Mouse (Mus musculus) urinary bladder, postnatal 4 days (tissue): Measurements from ENCODE around the gene Tinf2.
A peak's percentile ranks its signal among the peaks of the same experiment; 100 is the strongest.

ENCODE experiments used
- DNase-seq, 2 experiments: peaks; one replicate each; pipeline ENCODE4 v3.0.0; 2021 to 2022; ENCODE audit warnings: low spot score in 2 of 2

The Tinf2 gene

GRCm38 (mm10) chr14:55681160-55682117, at the start of gene Tinf2:
TSS of gene Tinf2 (minus strand) at chr14:55681820.
- peak; percentile 87 to 92 for DNase-seq

GRCm38 (mm10) chr14:55730531-55731032, 49.0 kb upstream of the Tinf2 start:
- no peak for DNase-seq

GRCm38 (mm10) chr14:55730116-55730515, 48.5 kb upstream of the Tinf2 start:
- no peak for DNase-seq

GRCm38 (mm10) chr14:55727889-55728685, 46.5 kb upstream of the Tinf2 start:
- no peak for DNase-seq

- DNase-seq: no peak
Measured at GRCm38 (mm10) chr14:55726261-55726660, 44.6 kb upstream of the Tinf2 start.

GRCm38 (mm10) chr14:55724411-55724871, 42.8 kb upstream of the Tinf2 start:
- DNase-seq: no peak

GRCm38 (mm10) chr14:55723433-55723832, 41.8 kb upstream of the Tinf2 start:
- no peak for DNase-seq

- no peak for DNase-seq
Measured at GRCm38 (mm10) chr14:55722438-55722945, 40.9 kb upstream of the Tinf2 start.

GRCm38 (mm10) chr14:55721700-55722437, 40.2 kb upstream of the Tinf2 start, which contains the start of gene Rabggta:
TSS of gene Rabggta (minus strand) at chr14:55722263.
- DNase-seq: peak; percentile 84 to 90

GRCm38 (mm10) chr14:55721076-55721475, 39.5 kb upstream of the Tinf2 start:
- no peak for DNase-seq

- DNase-seq: no peak
Measured at GRCm38 (mm10) chr14:55720666-55721065, 39.0 kb upstream of the Tinf2 start.

- DNase-seq: no peak
Measured at GRCm38 (mm10) chr14:55719737-55720136, 38.1 kb upstream of the Tinf2 start.

GRCm38 (mm10) chr14:55716884-55717283, 35.3 kb upstream of the Tinf2 start:
- DNase-seq: no peak

GRCm38 (mm10) chr14:55716271-55716670, 34.7 kb upstream of the Tinf2 start:
- DNase-seq: no peak

- no peak for DNase-seq
Measured at GRCm38 (mm10) chr14:55714893-55715292, 33.3 kb upstream of the Tinf2 start.

- no peak for DNase-seq
Measured at GRCm38 (mm10) chr14:55713729-55714122, 32.1 kb upstream of the Tinf2 start, which contains the start of gene Tgm1. TSS of gene Tgm1 (minus strand) at chr14:55713926.

GRCm38 (mm10) chr14:55713007-55713728, 31.5 kb upstream of the Tinf2 start:
- DNase-seq: peak in 1 of 2 experiments; percentile 40

- no peak for DNase-seq
Measured at GRCm38 (mm10) chr14:55711786-55712185, 30.2 kb upstream of the Tinf2 start.

GRCm38 (mm10) chr14:55709509-55709908, 27.9 kb upstream of the Tinf2 start:
- no peak for DNase-seq

- no peak for DNase-seq
Measured at GRCm38 (mm10) chr14:55707397-55707796, 25.8 kb upstream of the Tinf2 start.
